Mouse (Mus musculus): ENCODE data around the gene Tmem145.

- no peak for TF ChIP-seq POLR2A (IDR thresholded peaks at IDR 0.05; ENCODE audit: insufficient read depth, low read length)
- TF ChIP-seq CTCF (IDR thresholded peaks at IDR 0.05; ENCODE audit: low read depth, low read length) = no peak
Observed at GRCm38 (mm10) chr7:25339329-25339728, 33.4 kb downstream of the Tmem145 start.
